Mouse (Mus musculus): ENCODE data around the gene 4930470P17Rik. TPM values are rescaled to one million over a fixed set of nuclear protein-coding genes. Genes with fewer than 3 reads are reported as not detected.

The 4930470P17Rik gene
- polyA plus RNA-seq, 1 experiment from 2014 or later, result not detected

DNA sequence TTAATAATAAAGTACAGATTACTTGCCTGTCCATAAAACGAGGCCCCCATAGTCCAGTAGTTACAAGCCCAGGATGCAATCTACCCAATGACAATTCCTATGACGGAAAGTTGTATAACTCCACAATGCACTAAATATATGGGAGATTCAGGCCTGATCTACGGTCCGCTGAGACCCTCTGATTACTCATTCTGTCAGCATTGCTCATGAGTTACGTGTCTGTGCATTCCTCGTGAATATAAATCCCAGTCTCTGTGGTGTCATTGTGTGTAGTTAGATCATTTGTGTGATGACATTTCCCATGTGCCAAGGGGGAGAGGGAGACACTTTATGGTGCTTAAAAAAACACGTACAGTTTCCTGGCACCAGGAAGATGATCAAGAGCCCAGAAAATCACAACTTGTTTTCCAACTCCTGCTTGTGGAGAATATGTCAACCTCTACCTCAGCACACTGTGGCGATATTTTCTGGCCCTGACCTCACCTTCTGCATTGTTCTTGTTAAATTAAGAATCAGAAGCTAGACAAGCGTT, 13.4 kb downstream of the 4930470P17Rik start:
- H3K9me3 ChIP-seq (ENCODE audit: control insufficient read depth), result no peaks in the 10 kb centered on the region
- ATAC-seq, result no peak
- H3K9ac ChIP-seq (ENCODE audit: low read depth, low read length), result no peak overlapping the region
- H3K4me1 ChIP-seq (replicated peaks; ENCODE audit: control insufficient read depth, insufficient read depth, low read length), result no peaks in the 10 kb centered on the region
- H3K4me3 ChIP-seq (ENCODE audit: low read depth, low read length), result no peak overlapping the region
- no peak for TF ChIP-seq CTCF (IDR thresholded peaks at IDR 0.05; ENCODE audit: low read depth)
- 70% methylated on average over 9 of the region's 9 CpGs for WGBS
- H3K4me2 ChIP-seq (replicated peaks; ENCODE audit: low read depth), result no peak overlapping the region
- no peaks in the 10 kb centered on the region for H3K36me3 ChIP-seq (ENCODE audit: control insufficient read depth, insufficient read depth)
- H3K27me3 ChIP-seq (replicated peaks; ENCODE audit: control insufficient read depth, insufficient read depth, low read length), result no peaks in the 10 kb centered on the region
- no peak overlapping the region for H3K27ac ChIP-seq (ENCODE audit: low read depth, low read length)

DNA sequence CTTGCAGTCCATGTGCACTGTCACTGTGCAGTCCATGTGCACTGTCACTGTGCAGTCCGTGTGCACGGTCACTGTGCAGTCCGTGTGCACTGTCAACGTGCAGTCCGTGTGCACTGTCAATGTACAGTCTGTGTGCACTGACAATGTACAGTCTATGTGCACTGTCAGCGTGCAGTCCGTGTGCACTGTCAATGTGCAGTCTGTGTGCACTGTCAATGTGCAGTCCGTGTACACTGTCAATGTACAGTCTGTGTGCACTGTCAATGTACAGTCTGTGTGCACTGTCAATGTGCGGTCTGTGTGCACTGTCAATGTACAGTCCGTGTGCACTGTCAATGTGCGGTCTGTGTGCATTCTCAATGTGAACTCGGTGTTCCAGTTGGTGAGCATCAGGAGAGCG, 17.1 kb downstream of the 4930470P17Rik start:
- 92% methylated on average over 13 of the region's 13 CpGs for WGBS
- Histone ChIP-seq H3K9ac (ENCODE audit: low read depth, low read length) (no peak overlapping the region), H3K4me2 (replicated peaks; ENCODE audit: low read depth) (no peak overlapping the region), H3K4me3 (ENCODE audit: low read depth, low read length) (no peak overlapping the region), H3K27ac (ENCODE audit: low read depth, low read length) (no peak overlapping the region), H3K4me1 (replicated peaks; ENCODE audit: control insufficient read depth, insufficient read depth, low read length) (no peaks in the 10 kb centered on the region), H3K27me3 (replicated peaks; ENCODE audit: control insufficient read depth, insufficient read depth, low read length) (no peaks in the 10 kb centered on the region), H3K9me3 (ENCODE audit: control insufficient read depth) (no peaks in the 10 kb centered on the region), H3K36me3 (ENCODE audit: control insufficient read depth, insufficient read depth) (no peaks in the 10 kb centered on the region)
- no peak for ATAC-seq
- TF ChIP-seq CTCF (IDR thresholded peaks at IDR 0.05; ENCODE audit: low read depth), result no peak

GRCm38 (mm10) chr2:170579551-170579950, 22.3 kb downstream of the 4930470P17Rik start:
- Histone ChIP-seq H3K4me1 (replicated peaks; ENCODE audit: control insufficient read depth, insufficient read depth, low read length) (no peaks in the 10 kb centered on the region), H3K27me3 (replicated peaks; ENCODE audit: control insufficient read depth, insufficient read depth, low read length) (no peaks in the 10 kb centered on the region), H3K27ac (ENCODE audit: low read depth, low read length) (no peak overlapping the region), H3K4me3 (ENCODE audit: low read depth, low read length) (no peak overlapping the region), H3K4me2 (replicated peaks; ENCODE audit: low read depth) (no peak overlapping the region), H3K9me3 (ENCODE audit: control insufficient read depth) (no peaks in the 10 kb centered on the region), H3K36me3 (ENCODE audit: control insufficient read depth, insufficient read depth) (no peaks in the 10 kb centered on the region), H3K9ac (ENCODE audit: low read depth, low read length) (no peak overlapping the region)
- 71% methylated on average over 10 of the region's 10 CpGs for WGBS
- TF ChIP-seq CTCF (IDR thresholded peaks at IDR 0.05; ENCODE audit: low read depth), result no peak
- ATAC-seq, result no peak

- no peak for TF ChIP-seq CTCF (IDR thresholded peaks at IDR 0.05; ENCODE audit: low read depth)
- no peak overlapping the region for H3K4me2 ChIP-seq (replicated peaks; ENCODE audit: low read depth)
- H3K9ac ChIP-seq (ENCODE audit: low read depth, low read length), result no peak overlapping the region
- H3K36me3 ChIP-seq (ENCODE audit: control insufficient read depth, insufficient read depth), result no peaks in the 10 kb centered on the region
- H3K9me3 ChIP-seq (ENCODE audit: control insufficient read depth), result no peaks in the 10 kb centered on the region
- H3K4me1 ChIP-seq (replicated peaks; ENCODE audit: control insufficient read depth, insufficient read depth, low read length), result no peaks in the 10 kb centered on the region
- WGBS, result 63% methylated on average over 5 of the region's 5 CpGs
- no peak overlapping the region for H3K4me3 ChIP-seq (ENCODE audit: low read depth, low read length)
- no peak overlapping the region for H3K27ac ChIP-seq (ENCODE audit: low read depth, low read length)
- ATAC-seq, result no peak
- no peaks in the 10 kb centered on the region for H3K27me3 ChIP-seq (replicated peaks; ENCODE audit: control insufficient read depth, insufficient read depth, low read length)
These were observed 23.2 kb downstream of the 4930470P17Rik start for GRCm38 (mm10) chr2:170578588-170578987.

DNA sequence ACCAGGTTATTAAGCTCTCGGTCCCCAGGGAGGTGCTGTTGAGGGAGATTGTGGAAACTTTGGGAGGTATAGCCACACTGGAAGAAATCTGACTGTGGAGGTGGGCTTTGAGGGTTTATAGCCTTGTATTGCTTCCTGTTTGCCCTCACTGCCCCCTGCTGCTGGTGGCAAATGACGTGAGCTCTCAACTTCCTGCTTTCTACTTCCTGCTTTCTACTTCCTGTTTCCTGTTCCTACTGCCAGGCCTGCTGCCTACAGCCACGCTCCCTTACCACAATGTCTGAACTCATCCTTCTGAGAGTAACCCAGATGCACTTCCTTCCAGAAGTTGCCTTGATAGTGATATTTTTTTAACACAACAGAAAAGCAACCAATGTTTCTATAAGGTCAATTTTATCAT, 24.3 kb downstream of the 4930470P17Rik start:
- Histone ChIP-seq H3K9ac (ENCODE audit: low read depth, low read length) (no peak overlapping the region), H3K36me3 (ENCODE audit: control insufficient read depth, insufficient read depth) (no peaks in the 10 kb centered on the region)

DNA sequence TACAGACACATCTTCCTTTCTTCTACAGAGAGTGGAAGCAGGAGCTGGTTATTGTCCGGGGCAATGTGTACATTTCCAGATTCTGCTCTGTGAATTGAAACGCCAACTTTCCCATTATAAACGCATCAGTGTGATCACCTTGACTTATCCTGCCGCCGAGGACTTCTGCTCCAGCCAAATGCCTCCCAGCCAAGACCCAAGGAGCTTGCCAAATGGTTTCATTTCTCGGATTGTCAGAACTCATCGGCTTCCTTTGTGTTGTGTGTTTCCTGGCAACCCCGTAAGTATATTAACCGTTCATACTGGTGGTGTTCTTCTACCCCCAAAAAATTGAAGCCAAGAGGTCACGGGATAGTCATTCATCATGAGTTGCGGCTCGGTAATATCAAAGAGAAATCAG, 25.7 kb downstream of the 4930470P17Rik start:
- no peak for TF ChIP-seq CTCF (IDR thresholded peaks at IDR 0.05; ENCODE audit: low read depth)
- no peaks in the 10 kb centered on the region for H3K4me1 ChIP-seq (replicated peaks; ENCODE audit: control insufficient read depth, insufficient read depth, low read length)
- ATAC-seq, result no peak
- H3K27ac ChIP-seq (ENCODE audit: low read depth, low read length), result no peak overlapping the region
- H3K9ac ChIP-seq (ENCODE audit: low read depth, low read length), result no peak overlapping the region
- H3K4me3 ChIP-seq (ENCODE audit: low read depth, low read length), result no peak overlapping the region
- H3K36me3 ChIP-seq (ENCODE audit: control insufficient read depth, insufficient read depth), result no peaks in the 10 kb centered on the region
- no peak overlapping the region for H3K4me2 ChIP-seq (replicated peaks; ENCODE audit: low read depth)
- WGBS, result 75% methylated on average over 12 of the region's 12 CpGs
- no peaks in the 10 kb centered on the region for H3K9me3 ChIP-seq (ENCODE audit: control insufficient read depth)
- no peaks in the 10 kb centered on the region for H3K27me3 ChIP-seq (replicated peaks; ENCODE audit: control insufficient read depth, insufficient read depth, low read length)

More for the DNA sequence above, 24.3 kb downstream of the 4930470P17Rik start:
- no peak for TF ChIP-seq CTCF (IDR thresholded peaks at IDR 0.05; ENCODE audit: low read depth)
- H3K4me1 ChIP-seq (replicated peaks; ENCODE audit: control insufficient read depth, insufficient read depth, low read length), result no peaks in the 10 kb centered on the region
- no peak overlapping the region for H3K27ac ChIP-seq (ENCODE audit: low read depth, low read length)
- H3K4me3 ChIP-seq (ENCODE audit: low read depth, low read length), result no peak overlapping the region
- H3K9me3 ChIP-seq (ENCODE audit: control insufficient read depth), result no peaks in the 10 kb centered on the region
- ATAC-seq, result no peak
- H3K4me2 ChIP-seq (replicated peaks; ENCODE audit: low read depth), result no peak overlapping the region
- WGBS, result 93% methylated on average over 3 of the region's 3 CpGs
- no peaks in the 10 kb centered on the region for H3K27me3 ChIP-seq (replicated peaks; ENCODE audit: control insufficient read depth, insufficient read depth, low read length)

GRCm38 (mm10) chr2:170564995-170565394, 36.8 kb downstream of the 4930470P17Rik start:
- 86% methylated on average over 8 of the region's 8 CpGs for WGBS
- Histone ChIP-seq H3K27me3 (replicated peaks; ENCODE audit: control insufficient read depth, insufficient read depth, low read length) (no peaks in the 10 kb centered on the region), H3K4me1 (replicated peaks; ENCODE audit: control insufficient read depth, insufficient read depth, low read length) (no peaks in the 10 kb centered on the region), H3K27ac (ENCODE audit: low read depth, low read length) (no peak overlapping the region), H3K36me3 (ENCODE audit: control insufficient read depth, insufficient read depth) (no peaks in the 10 kb centered on the region), H3K9me3 (ENCODE audit: control insufficient read depth) (no peaks in the 10 kb centered on the region), H3K4me3 (ENCODE audit: low read depth, low read length) (no peak overlapping the region), H3K4me2 (replicated peaks; ENCODE audit: low read depth) (no peak overlapping the region), H3K9ac (ENCODE audit: low read depth, low read length) (no peak overlapping the region)
- ATAC-seq, result no peak
- no peak for TF ChIP-seq CTCF (IDR thresholded peaks at IDR 0.05; ENCODE audit: low read depth)
